Mouse (Mus musculus): ENCODE data around the gene Pdlim7.

Gene Pdlim7

DNA sequence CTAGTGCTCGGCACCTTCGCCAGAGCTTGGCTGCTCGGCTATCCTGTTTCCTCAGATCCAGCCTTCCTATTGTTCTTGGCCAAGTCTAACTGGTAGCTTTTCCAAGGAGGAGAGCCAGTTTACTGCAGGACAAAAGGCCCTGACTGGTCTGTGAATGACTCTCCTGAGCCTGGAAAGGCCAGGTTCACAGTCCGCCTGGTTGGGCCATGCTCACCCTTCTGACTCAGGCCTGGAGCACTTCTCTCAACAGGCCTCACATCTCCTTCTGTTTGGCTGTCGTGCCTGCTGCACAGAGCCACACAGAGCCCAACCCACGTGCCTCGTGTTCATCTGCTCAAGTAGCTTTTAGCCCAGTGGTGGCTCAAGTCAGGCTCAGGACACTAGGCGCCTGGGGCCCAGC is 9.3 kb upstream of the Pdlim7 start:
- in situ Hi-C loops (cut with MboI; ENCODE audit: unreplicated experiment in 2 of 2), result no loop called here

DNA sequence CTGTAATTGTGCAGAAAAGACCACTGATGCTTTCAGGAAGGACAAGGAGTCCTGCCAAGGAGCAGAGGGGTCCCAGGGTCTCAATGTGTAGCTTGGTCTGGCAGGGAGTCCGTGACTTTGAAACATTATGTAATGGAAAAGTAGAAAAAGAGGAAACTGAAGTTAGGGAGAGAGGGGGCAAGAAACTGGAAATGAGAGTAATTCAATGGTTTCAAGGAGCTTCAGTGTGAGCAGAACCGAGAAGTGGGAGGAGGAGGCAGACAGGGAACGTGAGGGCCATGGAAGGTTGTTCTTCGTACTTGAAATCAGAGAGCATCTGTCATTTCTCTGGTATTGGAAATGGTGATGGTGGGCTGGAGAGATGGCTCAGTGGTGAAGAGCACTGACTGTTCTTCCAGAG is 6.1 kb upstream of the Pdlim7 start:
- in situ Hi-C loops (cut with MboI; ENCODE audit: unreplicated experiment in 2 of 2), result loop anchor here (5.0 to 10.0 kb wide), 3 partner anchors 112 to 185 kb away; no protein-coding TSS in a partner anchor

DNA sequence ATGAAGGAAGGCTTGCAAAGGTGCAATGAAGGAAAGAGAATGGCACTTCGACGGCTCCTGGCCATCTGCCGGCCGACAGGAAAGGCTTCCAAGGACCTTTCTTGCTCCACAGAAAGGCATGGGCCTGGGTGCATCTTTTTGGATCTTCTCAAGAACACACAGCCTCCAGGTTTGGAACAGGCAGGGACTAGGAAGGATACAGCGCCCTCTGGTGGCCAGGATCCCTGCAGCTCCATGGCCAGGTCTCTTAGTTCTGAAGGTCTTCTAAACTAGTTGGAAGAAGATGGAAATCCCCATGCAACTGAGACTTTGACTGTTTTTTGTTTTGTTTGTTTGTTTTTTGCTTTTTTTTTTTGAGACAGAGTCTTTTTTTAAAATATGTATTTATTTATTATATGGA is 3.5 kb upstream of the Pdlim7 start:
- in situ Hi-C loops (cut with MboI; ENCODE audit: unreplicated experiment in 2 of 2), result loop anchor here (5.0 to 10.0 kb wide), 3 partner anchors 110 to 182 kb away; no protein-coding TSS in a partner anchor

DNA sequence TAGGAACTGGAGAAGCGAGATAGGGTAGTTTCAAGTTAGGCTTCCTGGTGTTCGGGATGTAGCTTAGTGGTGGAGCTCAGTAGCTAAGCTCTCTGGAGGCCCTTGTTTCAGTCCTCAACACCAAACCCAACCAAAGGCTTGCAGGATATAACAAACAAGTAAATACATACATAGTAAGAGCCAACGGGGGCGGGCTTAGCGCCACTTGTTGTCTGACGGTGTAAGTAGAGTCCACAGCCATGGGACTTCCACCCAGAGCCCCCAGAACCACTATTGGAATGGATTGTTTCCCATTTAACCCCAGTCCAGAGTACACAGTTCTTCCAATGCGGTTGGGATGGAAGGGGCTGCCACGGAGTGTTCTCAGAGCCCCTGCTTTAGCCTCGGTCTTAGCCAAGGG is 352 bp upstream of the Pdlim7 start:
- in situ Hi-C loops (cut with MboI; ENCODE audit: unreplicated experiment in 2 of 2), result loop anchor here (5.0 to 10.0 kb wide), 2 partner anchors 37 to 179 kb away; no protein-coding TSS in a partner anchor

DNA sequence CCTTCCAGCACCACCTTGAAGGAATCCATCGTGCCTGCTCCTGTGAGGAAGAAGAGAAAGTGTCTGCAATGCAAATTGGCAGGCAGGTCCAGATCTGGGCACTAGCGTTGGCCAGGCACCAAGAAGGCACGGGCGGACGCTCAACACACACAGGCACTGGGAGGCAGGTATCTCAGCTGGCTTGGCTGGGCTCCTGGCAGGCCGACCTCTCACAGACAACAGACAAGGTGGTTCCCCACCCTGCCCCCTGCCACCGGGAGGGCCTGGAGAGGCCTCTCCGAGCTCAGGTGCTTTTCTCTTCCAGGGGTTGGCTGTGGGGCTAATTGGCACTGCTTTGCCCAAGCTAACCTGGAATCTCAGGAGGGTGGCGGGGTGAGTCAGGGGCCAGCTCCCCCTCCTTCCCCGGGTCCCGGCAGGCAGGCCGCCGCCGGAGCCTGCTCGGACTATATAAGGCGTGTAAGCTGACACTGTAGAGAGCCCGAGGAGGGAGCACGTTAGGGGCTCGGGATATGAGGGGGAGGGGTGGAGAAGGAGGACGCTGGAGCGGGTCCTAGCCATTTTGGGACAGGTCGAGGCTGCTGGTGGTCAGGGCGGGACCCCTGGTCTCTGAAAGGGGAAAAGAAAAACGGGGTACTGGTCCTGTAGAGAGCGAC is 971 bp downstream of the Pdlim7 start:
- in situ Hi-C loops (cut with MboI; ENCODE audit: unreplicated experiment in 2 of 2), result loop anchor here (5.0 to 10.0 kb wide), 2 partner anchors 35 to 178 kb away; no protein-coding TSS in a partner anchor

DNA sequence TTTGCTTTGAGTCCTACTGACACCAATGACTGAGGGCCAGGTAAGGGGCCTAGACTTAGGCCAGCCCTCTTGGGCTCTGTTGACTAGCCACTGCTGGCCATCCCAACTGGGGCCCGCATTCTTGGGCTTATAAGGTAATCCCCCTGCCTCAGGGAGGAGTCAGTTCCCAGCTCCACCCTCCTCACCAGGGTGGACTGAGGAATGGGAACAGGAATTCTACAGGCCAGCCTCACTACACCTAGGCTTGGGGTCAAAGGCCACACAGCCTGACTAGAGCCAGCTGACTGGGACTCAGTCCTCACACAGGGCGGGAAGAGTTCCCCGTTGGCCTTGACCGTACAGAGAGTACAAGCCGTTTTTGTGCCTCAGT is 2.0 kb downstream of the Pdlim7 start:
- in situ Hi-C loops (cut with MboI; ENCODE audit: unreplicated experiment in 2 of 2), result loop anchor here (5.0 to 10.0 kb wide), 2 partner anchors 34 to 177 kb away; no protein-coding TSS in a partner anchor

DNA sequence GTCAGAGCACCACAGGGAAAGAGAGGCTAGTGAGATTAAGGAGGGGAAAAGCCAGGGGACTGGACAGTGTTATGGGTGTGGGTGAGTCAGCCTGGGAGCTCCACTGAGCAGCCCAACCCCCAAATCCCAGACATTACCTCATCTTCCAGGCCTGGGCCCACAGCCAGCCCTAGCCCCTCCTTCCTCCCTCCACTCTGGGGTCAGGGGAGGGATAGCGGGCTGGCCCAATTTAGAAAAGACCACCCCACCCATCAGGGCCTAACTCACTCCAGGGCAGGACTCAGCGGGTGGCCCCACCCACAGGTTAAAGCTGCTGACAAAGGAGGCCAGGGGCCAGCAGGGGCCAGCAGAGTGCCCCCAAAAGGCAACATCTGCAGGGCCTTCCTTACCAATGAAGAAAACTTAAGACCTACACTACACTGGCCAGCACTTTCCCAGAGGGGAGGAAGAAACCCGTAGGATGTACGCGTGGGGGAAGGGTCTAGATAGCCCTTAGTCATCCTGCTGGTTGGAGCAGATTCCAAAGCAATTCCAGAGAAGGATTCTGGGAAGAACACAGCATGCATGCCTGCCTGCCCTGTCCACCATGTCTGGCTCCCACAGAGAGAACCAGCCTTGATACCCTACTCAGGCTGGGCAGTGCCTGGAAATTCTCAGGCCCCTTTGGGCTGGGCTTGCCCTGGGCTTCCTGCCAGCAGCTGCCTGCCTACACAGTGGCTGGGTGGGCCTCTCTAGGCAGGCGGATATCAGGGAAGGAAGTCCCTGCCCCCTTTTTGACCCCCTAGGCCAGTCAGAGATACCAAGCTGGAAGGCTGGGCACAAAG is 2.6 kb downstream of the Pdlim7 start:
- in situ Hi-C loops (cut with MboI; ENCODE audit: unreplicated experiment in 2 of 2), result loop anchor here (5.0 to 10.0 kb wide), 2 partner anchors 34 to 176 kb away; no protein-coding TSS in a partner anchor

DNA sequence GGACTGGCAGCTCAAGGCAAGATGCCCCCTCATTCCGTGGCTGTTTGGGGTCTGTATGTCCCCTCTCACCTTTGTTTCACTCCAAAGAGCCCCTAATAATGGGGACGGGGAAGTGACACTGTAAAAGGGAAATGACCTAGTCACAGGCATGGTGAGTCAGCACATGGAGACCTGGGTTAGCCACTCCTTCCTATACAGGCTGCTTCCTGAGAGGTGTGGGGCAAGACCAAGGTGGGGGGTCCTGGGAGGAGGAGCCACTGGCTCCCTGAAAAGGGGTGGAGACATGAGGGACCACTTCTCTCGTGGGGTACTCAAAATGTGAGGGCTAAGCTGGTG is 3.2 kb downstream of the Pdlim7 start:
- in situ Hi-C loops (cut with MboI; ENCODE audit: unreplicated experiment in 2 of 2), result loop anchor here (5.0 to 10.0 kb wide), 2 partner anchors 33 to 175 kb away; no protein-coding TSS in a partner anchor

DNA sequence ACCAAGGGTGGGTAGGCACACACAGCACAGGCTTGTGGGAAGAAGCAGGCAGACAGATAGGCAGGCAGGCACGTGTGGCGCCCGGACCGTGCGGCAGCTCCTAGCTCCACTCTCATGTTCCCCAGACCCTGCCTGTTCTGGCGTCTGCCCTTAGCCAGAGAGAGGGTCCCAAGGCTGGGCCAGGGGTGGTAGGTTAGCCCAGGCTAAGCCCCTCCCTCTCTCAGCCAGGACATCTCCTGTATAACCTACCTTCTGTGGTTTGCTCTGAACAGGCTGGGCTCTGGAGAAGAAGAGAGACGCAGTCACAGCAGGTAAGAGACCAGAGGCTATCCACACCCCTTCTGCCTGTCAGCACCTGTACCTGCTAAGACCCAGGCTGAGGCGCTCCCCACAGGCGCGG is 4.9 kb downstream of the Pdlim7 start:
- in situ Hi-C loops (cut with MboI; ENCODE audit: unreplicated experiment in 2 of 2), result no loop called here

DNA sequence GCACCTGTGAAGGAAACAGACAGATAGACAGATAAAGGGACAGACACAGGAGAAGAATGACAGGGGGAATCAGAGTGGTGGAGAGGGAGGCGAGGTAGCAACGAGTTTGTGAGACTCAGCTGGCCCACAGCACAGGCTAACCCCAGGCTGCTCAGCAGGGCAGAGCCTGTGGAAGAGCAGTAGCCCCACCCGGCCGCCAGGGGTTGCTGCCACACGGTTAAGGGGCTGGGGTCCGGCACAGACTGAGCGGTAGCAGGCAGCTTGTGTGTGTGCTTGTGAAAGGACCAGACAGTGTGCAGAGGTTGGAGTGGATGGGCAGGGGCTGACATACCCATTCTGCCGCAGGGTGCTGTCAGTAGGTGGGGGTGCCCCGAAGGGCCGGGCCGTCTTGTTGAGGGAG is 5.6 kb downstream of the Pdlim7 start:
- in situ Hi-C loops (cut with MboI; ENCODE audit: unreplicated experiment in 2 of 2), result no loop called here

DNA sequence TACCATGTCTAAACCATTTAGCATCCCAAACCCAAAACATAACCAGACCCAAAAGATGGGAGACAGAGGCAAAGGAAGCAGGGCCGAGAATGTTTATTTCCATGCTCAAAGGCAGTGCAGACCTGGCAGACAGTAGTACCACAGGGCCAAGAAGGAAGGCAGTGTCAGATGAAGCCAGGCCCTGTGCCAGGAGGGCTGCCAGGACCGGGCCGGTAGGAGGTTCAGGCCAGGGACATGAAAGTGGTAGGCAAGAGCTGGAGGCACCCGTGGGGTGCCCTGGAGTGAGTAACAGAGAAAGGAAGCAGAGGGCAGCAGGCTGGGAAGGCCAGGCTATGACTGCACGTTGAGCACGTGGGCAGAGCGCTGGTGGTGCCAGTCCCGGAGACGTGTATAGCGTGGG is 6.8 kb downstream of the Pdlim7 start:
- in situ Hi-C loops (cut with MboI; ENCODE audit: unreplicated experiment in 2 of 2), result no loop called here

DNA sequence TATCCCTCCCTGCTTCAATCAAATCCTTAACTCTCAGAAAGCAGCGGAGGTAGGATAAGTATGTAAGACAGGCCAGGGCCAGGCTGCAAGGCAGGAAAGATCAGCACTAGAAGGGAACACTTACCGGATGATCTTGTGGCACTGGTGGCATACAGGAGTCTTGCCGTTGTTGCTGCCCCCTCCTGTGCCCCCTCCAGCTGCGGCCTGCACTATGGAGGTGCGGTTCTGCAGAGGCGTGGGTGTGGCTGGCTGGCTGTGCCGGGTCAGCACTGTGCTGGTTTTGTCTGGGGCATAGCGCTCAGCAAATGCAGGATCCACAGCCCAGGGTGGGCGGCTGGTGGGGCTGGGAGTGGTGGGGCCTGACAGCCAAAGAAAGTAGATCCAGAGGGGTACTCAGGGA is 7.7 kb downstream of the Pdlim7 start:
- in situ Hi-C loops (cut with MboI; ENCODE audit: unreplicated experiment in 2 of 2), result no loop called here

DNA sequence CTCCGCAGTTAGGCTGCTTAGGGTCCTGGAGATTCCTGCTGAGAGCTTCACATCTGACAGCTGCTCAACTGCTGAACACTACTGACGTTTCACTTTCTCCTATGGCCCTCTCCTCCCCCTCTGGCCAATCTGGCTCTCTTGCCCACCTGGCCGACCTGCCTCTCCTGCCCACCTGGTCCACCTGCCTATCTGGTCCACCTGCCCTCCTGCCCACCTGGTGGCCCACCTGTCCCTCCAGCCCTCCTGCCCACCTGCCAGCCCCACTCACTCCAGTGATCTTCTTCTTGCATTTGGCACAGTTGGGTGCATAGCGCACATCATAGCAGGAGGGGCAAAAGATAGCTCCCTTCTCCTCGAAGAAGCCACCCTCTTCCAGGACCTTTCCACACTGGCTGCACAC is 9.1 kb downstream of the Pdlim7 start:
- in situ Hi-C loops (cut with MboI; ENCODE audit: unreplicated experiment in 2 of 2), result no loop called here

DNA sequence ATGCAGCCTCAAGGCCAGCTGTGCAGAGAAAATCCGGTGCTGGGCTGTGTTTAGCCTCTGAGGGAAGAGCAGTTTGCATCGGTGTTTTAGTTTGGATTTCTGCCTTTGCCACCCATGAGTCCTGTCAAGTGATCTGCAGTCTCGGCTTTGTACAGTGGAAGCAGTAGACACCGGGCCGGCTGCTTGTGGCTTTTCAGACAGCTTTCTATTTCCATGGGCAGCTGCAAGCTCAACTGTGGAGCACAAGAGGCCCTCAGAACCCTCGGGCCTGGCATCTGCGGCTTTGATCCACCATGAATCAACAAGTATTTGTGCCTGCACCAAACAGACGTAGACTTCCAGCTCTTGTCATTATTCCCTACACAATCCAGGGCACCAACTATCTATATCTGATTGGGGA is 11.1 kb downstream of the Pdlim7 start:
- in situ Hi-C loops (cut with MboI; ENCODE audit: unreplicated experiment in 2 of 2), result no loop called here

DNA sequence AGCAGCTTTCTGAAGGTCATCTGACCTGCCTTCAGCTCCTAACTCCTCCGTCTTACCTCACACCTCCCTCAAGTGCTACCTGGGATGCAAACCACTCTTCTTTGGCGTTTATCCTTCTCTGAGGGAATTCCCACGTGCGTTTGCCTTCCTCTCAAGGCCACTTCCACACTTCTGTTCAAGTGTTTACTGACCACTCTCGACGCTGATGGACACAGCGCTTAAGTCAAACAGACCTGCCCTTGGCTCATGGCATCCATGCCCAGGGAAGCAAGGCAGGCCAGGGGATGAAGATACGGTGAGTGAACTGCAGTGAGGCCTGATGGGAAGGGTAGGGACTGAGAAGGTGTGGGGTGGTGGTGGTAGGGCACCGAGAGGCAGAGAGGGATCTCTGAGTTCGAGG is 12.9 kb downstream of the Pdlim7 start:
- in situ Hi-C loops (cut with MboI; ENCODE audit: unreplicated experiment in 2 of 2), result no loop called here

DNA sequence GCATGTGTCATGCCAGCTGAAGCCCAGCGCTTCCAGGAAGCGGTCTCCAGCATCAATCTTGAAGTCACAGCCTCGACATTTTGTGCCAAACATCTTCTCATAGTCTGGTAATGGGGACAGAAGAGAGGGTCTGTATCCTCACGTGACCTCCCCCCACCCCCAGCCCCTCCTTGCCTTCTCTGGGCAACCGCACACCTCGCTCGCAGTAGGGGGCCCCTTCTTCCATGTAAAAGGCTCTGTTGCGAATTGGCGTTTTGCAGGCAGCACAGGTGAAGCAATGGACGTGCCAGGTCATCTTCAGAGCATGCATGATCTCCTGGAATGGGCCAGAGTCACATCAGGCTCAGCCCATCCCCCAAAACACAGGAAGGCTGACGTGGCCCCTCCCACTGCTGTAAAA is 14.6 kb downstream of the Pdlim7 start:
- in situ Hi-C loops (cut with MboI; ENCODE audit: unreplicated experiment in 2 of 2), result no loop called here

DNA sequence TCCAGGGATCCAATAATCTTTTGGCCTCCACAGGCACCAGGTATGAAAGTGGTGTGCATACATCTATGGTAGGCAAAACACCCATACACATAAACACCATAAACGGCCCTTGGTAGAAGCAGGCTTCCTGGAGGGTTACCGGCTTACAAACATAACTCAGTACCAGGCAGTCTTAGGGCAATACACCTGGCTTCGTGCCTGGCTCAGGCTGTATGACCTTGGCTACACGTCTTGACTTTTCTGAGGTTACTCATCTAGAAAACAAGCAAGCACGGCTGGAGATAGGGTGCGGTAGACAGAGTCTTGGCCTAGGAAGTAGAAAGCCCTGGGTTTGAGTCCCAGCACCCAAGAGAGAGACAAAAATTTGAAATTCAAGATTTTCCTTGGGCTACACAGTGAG is 16.8 kb downstream of the Pdlim7 start:
- in situ Hi-C loops (cut with MboI; ENCODE audit: unreplicated experiment in 2 of 2), result no loop called here

DNA sequence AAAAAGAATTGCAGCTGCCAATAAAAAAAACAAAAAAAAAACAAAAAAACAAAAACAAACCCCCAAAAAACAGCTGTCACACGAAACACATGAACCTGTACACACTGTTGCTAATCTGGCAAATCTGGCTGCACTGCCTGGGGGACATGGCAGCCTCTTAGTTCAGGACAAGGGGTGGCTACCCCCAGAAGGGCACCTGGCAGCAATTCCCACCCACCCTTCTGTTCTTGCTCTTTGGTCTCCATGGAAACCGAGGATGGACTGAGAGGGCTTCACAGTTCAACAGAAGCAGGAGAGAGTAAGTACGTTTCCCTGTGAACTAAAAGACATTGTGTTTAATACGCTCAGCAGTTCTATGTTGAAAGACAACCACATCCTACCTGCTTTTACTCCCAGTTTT is 17.8 kb downstream of the Pdlim7 start:
- in situ Hi-C loops (cut with MboI; ENCODE audit: unreplicated experiment in 2 of 2), result no loop called here

DNA sequence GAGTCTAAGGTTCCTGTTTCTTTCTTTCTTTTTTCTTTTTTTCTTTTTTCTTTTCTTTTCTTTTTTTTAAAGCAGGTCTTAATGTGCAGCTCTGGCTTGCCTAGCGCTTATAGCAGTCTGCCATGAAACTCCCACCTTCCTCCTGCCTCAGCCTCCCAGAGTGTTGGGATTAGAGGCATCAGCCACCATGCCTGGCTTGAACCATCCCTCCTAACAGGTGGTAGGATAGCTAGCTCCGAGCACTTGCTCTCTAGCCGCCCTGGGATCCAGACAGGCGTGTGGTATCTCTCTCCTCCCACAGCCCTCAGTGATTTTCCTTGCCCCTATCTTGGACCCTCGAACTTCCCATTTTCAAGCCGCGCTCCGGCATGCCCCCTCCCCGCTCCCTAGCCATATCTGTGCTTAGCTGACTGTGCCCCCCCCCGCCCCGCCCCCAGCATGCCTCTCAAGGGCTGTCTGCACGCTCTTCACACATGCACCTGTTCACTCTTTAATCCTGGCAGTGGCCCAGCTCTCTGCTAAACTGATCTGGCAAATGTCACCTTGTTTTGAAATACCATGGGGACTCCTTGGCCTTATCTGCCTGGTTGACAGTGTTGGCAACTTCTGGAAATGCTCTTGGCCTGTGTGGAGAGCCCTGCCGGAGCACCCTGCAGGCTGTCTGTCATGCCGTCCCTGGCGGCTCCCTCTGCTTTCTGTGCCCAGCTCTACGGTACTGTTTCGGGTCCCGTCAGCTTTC is 18.4 kb downstream of the Pdlim7 start:
- in situ Hi-C loops (cut with MboI; ENCODE audit: unreplicated experiment in 2 of 2), result no loop called here

DNA sequence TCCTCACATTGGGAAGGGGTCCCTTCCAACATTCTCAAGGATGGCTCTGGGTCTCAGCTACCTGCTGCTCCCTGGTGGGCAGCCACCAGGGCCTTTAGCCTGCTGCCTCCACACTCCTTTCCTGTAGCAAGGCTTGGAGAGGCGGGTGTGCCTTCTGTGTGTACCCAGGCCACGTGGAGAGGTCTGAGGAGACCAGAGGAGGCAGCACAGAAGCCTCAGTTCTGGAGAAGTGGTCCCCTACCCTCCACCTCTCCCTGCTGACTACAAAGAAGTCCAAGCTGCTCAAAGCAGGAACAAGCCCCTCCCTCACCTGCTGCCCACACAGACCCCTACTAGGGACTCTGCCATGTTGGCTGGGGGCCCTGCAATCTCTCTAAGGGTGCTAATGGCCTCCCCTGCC is 19.2 kb downstream of the Pdlim7 start:
- in situ Hi-C loops (cut with MboI; ENCODE audit: unreplicated experiment in 2 of 2), result no loop called here
